ENCODE assay signal across 8 mouse cellular contexts in genomic region chr3:84883817-84884483, GRCm38 (mm10).
DNase-seq lines count a peak whose midpoint lies in the region; ATAC-seq and TF ChIP-seq lines count a peak whose summit lies in the region.
"Had no signal": no experiment of that assay in that cellular context is flagged by ENCODE, and none has a peak within 500 bp of the region (broad histone marks: within the 10 kb centered on the region; RNA-seq: fewer than 3 reads in every experiment).

No protein-coding gene starts in this region.

- TF ChIP-seq POLR2A in bone marrow macrophage, adult 2 months (IDR thresholded peaks at IDR 0.05; ENCODE audit: borderline replicate concordance, low read depth, low read length) = no peak

- no peak overlapping the region for H3K4me2 ChIP-seq in hindbrain, embryonic 14.5 days (replicated peaks)
- H3K4me2 ChIP-seq: liver, embryonic 15.5 days had no signal

- H3K4me3 ChIP-seq in bone marrow macrophage, adult 2 months (ENCODE audit: insufficient read depth, low read length) = peak overlapping the region; percentile 48
- no peak overlapping the region for H3K4me3 ChIP-seq in hindbrain, embryonic 14.5 days (replicated peaks; ENCODE audit: low read length)
- H3K4me3 ChIP-seq: liver, embryonic 15.5 days had no signal

- H3K27me3 ChIP-seq in hindbrain, embryonic 14.5 days (ENCODE audit: control insufficient read depth, insufficient read depth, low read length) = no peaks in the 10 kb centered on the region
- H3K27me3 ChIP-seq: liver, embryonic 15.5 days had no signal

- H3K9me3 ChIP-seq in hindbrain, embryonic 14.5 days (ENCODE audit: control insufficient read depth, low read length) = no peaks in the 10 kb centered on the region
- H3K9me3 ChIP-seq: liver, embryonic 15.5 days had no signal

- DNase-seq in MEL-GATA-1-ER (ENCODE audit: extremely low read depth, low read depth) = peak; percentile 87
- DNase-seq in kidney, postnatal 36 days = peak; percentile 17 to 29
- no peak for DNase-seq in right cerebral cortex, adult 18-20 months
- no peak for DNase-seq in hindbrain, embryonic 14.5 days (ENCODE audit: low spot score)
- no peak for DNase-seq in adrenal gland, postnatal 4 days (ENCODE audit: low spot score in 2 of 2)

- no peak for TF ChIP-seq CTCF in bone marrow macrophage, adult 2 months (IDR thresholded peaks at IDR 0.05; ENCODE audit: low read depth, low read length)

- 42% methylated on average over 11 of the region's 11 CpGs for WGBS in hindbrain, embryonic 14.5 days

- no peak overlapping the region for H3K9ac ChIP-seq in hindbrain, embryonic 14.5 days
- H3K9ac ChIP-seq: liver, embryonic 15.5 days had no signal

- H3K27ac ChIP-seq in bone marrow macrophage, adult 2 months (ENCODE audit: insufficient read depth, low read depth, low read length) = peak overlapping the region; percentile 83
- no peak overlapping the region for H3K27ac ChIP-seq in hindbrain, embryonic 14.5 days
- H3K27ac ChIP-seq: liver, embryonic 15.5 days had no signal

- no peaks in the 10 kb centered on the region for H3K36me3 ChIP-seq in hindbrain, embryonic 14.5 days (replicated peaks; ENCODE audit: control insufficient read depth, insufficient read depth)
- H3K36me3 ChIP-seq: liver, embryonic 15.5 days had no signal

- ATAC-seq in monocyte, adult 5-6 weeks (replicated peaks; ENCODE audit: insufficient number of reproducible peaks, low FRiP score, low TSS enrichment, poor library complexity, severe bottlenecking) = peak; percentile 93
- no peak for ATAC-seq in hindbrain, embryonic 14.5 days (ENCODE audit: low FRiP score)

- H3K4me1 ChIP-seq in bone marrow macrophage, adult 2 months (ENCODE audit: control insufficient read depth, insufficient read depth, low read length) = peaks cover 42% of the 10 kb centered on the region
- H3K4me1 ChIP-seq in hindbrain, embryonic 14.5 days (replicated peaks; ENCODE audit: control insufficient read depth, insufficient read depth, low read length) = no peaks in the 10 kb centered on the region

Comparison
In these comparisons a context has a peak if more than half of its experiments do, and no peak if none do; other contexts are left out.
1. DNase-seq: peak in MEL-GATA-1-ER (single experiment) and kidney, postnatal 36 days (2 of 2); none in right cerebral cortex, adult 18-20 months (single experiment), hindbrain, embryonic 14.5 days (single experiment) and adrenal gland, postnatal 4 days (0 of 2).